Mouse (Mus musculus): ENCODE measurements around the gene Cep295.
"Not testable (repeated sequence)": the region's sequence is repeated elsewhere in the genome, so short reads cannot be mapped to it uniquely, and the experiment has no call there.

Gene Cep295

GRCm38 (mm10) chr9:15357484-15358275, at the start of gene Cep295:
TSS of gene Cep295 (minus strand) at chr9:15357788.
- peak; percentile 99 for DNase-seq (ENCODE audit: low read depth, low spot score)

GRCm38 (mm10) chr9:15397591-15397990, 40.0 kb upstream of the Cep295 start:
- DNase-seq (ENCODE audit: low read depth, low spot score), result no peak

DNA sequence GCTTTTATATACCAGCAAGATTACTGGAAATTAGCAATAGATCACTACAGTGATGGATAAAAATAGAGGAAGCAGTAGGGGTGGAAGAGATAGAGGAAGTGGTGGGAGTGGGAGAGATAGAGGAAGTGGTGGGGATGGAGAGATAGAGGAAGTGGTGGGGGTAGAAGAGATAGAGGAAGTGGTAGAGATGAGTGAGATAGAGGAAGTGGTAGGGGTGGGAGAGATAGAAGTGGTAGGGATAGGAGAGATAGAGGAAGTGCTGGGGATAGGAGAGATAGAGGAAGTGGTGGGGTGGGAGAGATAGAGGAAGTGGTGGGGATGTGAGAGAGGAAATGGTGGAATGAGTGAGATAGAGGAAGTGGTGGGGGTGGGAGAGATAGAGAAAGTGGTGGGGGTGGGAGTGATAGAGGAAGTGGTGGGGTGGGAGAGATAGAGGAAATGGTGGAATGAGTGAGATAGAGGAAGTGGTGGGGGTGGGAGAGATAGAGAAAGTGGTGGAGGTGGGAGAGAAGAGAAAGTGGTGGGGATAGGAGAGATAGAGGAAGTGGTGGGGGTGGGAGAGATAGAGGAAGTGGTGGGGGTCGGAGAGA, 37.9 kb upstream of the Cep295 start:
- no peak for DNase-seq (ENCODE audit: low read depth, low spot score)

DNA sequence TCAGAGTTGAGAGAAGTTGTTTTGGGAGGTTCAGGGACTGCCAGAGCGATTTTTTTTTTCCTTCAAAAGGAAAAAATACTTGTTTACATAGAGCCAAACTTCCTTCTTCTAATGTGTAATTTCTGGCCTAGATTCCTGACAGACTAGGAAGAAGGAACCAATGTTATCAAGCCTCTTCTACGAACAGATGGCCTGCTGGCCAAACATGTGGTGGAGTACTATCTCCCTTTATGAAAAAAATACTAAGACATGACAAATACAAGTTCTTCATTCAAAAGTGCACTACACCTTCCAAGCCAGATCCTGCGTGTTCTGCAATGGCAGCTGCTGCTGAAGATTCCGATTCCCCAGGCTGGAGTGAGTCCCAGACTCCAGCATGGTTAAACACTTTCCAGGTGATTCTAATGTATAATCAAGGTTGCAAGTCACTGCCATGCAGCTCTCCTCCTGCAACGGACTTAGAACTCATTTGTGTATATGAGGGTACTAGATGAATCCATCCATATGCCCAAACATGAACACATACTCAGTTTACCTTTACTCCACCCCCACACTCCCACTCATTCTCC, 29.6 kb upstream of the Cep295 start:
- no peak for DNase-seq (ENCODE audit: low read depth, low spot score)

GRCm38 (mm10) chr9:15384266-15384665, 26.7 kb upstream of the Cep295 start:
- no peak for DNase-seq (ENCODE audit: low read depth, low spot score)

DNA sequence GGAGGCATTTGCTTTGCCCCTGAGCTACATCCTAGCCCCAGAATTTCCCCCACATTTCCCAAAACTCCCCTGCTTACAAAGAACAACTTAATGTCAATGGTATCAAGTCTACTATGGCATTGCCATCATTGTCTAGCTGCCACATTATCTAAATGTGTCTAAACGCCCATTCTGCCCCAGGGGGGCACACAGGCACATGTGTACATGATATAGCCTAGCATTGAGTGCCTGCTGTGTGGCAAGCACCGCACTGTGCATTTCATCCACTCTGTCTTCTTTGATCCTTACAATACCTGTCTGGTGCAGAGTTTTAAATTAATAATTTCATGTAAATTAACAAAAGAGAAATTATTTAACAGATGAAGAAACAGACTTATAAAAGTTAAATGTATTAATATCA, 8.7 kb upstream of the Cep295 start:
- no peak for DNase-seq (ENCODE audit: low read depth, low spot score)

DNA sequence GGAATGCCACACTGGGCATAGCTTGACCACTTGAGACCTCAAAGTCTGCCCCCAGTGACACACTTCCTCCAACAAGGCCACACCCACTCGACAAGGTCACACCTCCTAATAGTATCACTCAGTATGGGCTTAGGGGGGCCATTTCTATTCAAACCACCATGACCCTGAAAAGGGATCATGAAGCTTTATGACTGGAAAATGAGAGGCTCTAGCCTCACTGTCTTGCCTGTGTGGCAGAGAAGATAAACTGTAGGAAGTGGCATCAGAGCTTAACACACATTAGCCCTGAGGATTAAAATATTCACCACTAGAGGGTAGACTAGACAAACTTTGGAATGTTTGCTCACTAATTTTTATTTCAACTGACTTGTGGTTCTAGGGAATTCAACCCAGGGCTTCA, 8.3 kb upstream of the Cep295 start:
- DNase-seq (ENCODE audit: low read depth, low spot score), result peak; percentile 19

- no peak for DNase-seq (ENCODE audit: low read depth, low spot score)
Measured at GRCm38 (mm10) chr9:15364843-15365242, 7.3 kb upstream of the Cep295 start.

DNA sequence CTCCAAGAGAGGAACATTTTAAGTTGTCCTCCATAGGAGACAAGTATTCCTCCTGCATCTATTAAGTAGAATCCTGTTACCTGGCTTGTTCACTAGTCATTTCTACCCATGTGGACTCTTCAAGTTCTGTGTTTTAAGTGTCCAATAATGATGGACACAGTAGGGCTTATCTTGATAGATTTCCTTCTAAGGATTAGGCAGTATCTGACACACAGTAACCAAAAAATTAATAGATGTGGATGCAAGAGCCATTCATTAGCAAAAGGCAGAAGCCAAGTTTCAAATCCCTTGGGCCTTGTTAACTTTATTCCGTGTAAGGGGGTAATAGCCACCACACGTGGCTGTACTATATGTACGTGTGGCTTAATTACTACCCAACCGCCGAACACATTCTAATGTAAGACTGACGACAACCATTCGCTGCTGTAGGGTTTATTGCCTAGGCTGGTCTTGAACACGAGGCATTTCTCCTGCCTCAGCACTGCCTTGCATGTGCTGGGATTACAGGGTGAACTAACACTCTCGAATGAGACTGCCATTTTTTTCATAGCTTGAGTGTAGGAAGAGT, 588 bp downstream of the Cep295 start:
- DNase-seq (ENCODE audit: low read depth, low spot score), result peak; percentile 1

GRCm38 (mm10) chr9:15349925-15350324, 7.7 kb downstream of the Cep295 start:
- no peak for DNase-seq (ENCODE audit: low read depth, low spot score)

DNA sequence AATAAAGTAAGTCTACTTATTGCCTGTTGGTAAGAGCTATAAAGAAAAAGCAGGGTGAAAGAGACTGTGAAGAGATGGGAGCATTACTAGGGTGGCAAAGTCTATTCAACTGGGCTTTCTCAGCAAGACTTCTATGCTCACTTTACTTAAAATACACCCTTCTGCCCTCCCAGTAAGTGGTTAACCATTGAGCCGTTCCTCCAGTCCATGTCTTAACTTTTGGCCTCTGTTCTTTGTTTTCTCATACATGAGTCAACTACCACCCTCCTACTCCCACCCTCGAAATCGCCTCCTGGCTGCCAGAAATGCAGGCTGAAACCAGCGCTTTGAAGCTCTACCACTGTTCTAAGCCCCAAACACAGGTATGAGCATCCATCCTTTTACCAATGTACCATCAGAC, 19.8 kb downstream of the Cep295 start:
- no peak for DNase-seq (ENCODE audit: low read depth, low spot score)

GRCm38 (mm10) chr9:15318170-15318742, 39.3 kb downstream of the Cep295 start:
- DNase-seq (ENCODE audit: low read depth, low spot score), result no peak

DNA sequence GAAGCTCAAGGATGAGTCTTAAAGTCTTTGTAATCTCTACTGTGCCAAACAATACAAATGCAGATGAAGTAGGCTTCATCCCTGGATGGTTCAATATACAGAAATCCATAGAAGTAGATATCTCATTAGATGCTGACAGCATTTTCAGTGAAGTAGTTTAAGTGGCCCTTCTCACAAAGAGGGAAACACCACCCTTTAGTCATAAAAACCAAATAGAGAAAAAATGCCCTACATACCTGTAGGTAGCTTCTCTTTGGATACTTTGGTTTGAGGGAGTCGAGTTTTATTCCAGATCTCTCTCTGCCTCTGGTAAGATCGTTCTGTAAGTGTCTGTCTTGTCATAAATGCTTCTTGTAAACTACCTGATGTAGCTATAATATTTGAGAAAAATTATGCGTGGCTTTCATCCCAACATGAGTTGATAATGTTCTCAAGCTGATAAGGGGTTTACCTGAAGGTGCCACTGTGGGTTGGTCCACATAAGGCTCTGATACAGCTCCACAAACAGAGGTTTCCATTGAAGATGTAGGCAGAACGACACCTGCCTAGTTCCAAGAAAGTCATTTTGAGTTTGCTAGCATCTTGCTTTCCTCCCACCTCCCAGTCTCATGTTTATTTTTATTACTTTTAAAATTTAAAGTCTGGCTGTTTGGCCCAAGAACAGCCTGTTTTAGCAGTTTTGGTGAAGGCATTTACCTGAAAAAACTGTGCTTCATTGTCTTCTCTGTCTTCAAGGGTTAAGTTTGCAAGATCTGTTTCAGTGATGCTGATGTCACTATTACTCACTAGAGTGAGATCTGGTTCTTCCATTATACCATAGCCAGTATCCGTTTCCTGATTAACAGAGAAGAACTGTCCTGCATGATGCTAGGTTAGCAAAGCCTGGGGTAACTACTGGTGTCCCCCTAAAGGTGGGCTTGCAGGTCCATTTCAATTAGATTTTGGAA, 40.1 kb downstream of the Cep295 start:
- no peak for DNase-seq (ENCODE audit: low read depth, low spot score)

GRCm38 (mm10) chr9:15316296-15316695, 41.3 kb downstream of the Cep295 start:
- DNase-seq (ENCODE audit: low read depth, low spot score), result not testable (repeated sequence)

GRCm38 (mm10) chr9:15314619-15315018, 43.0 kb downstream of the Cep295 start:
- no peak for DNase-seq (ENCODE audit: low read depth, low spot score)

DNA sequence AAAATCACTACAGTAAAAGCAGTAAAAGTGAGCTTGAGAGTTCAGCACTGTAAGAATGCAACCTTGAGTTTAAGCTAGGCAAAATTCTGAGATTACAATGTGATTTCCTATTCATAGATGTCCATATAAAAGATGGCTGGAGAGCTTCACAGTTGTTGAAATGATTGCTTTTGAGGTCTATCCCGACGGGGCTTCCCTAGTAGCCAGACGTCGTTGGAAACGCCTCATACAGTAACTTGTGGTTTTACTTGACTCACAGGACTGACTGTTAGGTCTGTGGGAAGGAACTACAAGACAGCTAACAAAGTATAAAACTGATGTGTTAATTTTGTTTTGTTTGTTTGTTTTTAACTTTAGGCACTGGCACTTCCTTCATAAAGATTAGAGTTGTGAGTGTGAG, 44.0 kb downstream of the Cep295 start:
- DNase-seq (ENCODE audit: low read depth, low spot score), result no peak

DNA sequence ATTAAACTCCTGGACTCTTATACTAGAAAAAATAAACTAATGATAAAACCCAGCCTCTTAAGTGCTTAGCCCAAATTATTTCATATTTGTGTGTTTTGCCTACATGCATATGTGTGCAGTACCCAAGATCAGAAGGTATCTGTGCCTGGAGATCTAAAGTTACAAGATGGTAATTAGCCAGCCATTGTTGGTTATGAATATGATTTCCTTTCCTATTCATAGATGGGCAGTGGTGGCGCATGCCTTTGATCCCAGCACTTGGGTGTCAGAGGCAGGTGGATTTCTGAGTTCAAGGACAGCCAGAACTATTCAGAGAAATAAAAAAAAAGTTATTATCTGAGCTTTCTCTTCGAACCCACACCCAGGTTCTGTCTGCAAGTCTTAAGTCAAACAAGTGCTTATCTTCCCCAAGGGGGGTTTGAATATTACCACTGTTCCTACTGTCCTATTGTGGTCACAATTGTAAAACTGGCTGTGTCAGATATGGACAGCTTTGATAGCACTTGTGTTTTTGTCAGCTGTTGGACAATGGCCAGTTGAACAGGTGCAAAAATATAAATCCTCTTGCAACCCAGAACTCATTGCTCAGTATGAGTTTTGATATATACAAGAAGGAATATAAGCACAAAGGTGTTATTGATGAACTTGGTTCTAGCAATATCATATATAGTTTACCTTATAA, 45.4 kb downstream of the Cep295 start:
- DNase-seq (ENCODE audit: low read depth, low spot score), result no peak

DNA sequence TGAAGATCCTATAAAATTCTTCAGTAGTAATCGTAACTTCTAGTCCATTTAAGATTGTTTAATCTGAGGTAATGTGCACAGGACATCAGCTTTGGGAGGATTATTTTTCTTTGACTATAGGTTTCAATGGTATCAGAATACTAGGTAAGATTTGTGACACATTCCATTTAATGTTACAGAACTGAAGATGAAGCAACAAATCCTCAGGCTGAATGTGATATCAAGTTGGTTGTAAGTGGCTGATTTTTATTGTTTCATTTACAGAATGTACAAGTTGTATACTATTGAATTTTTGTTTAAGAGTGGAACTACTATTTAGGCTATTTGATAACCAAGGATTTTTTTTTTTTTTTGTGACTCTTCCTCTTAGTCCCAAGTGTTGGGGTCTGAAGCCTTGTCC, 47.4 kb downstream of the Cep295 start:
- DNase-seq (ENCODE audit: low read depth, low spot score), result no peak

- DNase-seq (ENCODE audit: low read depth, low spot score), result no peak
Measured at GRCm38 (mm10) chr9:15309425-15309824, 48.2 kb downstream of the Cep295 start.

DNA sequence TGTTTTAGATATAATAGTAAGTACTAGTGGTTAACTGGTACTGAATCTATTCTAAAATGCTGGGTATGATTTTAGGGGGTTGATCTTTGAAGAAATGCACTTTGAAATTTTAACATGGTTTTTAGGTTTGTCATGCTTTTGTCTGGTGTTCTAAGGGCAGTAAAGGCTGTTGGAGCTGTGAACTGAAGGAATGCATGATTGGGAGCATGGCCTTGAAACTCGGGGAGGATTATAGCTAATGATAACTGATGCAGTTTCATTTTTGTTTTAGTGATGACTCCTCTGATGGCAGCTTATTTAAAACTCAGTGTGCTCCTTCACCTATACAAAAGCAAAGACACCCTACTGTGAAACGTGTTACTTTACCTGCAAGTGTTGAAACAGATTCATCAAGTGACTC, 49.3 kb downstream of the Cep295 start:
- no peak for DNase-seq (ENCODE audit: low read depth, low spot score)

GRCm38 (mm10) chr9:15307257-15307656, 50.3 kb downstream of the Cep295 start:
- DNase-seq (ENCODE audit: low read depth, low spot score), result no peak
